Mouse (Mus musculus): ENCODE data around the gene Calcb. TPM values are rescaled to one million over a fixed set of nuclear protein-coding genes. Genes with fewer than 3 reads are reported as not detected.
"Not testable (repeated sequence)": the region's sequence is repeated elsewhere in the genome, so short reads cannot be mapped to it uniquely, and the experiment has no call there.

Calcb gene
- polyA plus RNA-seq, 1 experiment: not detected

DNA sequence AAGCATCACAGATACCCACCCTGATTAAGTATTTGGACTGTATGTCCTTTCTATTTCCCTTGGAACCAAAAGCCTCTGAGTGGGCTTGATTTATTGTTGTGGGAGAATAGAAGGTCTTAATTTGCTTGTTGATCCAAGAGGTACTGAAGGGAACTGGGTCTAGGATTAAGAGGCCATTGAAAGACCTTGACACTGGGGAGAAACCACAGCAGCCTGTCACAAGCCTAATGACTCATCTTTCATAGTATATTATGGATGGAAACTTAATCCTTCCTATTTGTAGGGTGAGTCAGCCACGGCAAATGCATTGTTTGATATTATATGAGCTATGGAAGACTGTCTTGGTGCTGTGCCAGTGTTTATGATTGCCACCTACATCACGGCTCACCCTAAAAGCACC, 8.0 kb upstream of the Calcb start:
- no peak for DNase-seq
- Histone ChIP-seq H3K4me1 (ENCODE audit: control insufficient read depth, insufficient read depth, low read length) (no peaks in the 10 kb centered on the region), H3K4me3 (ENCODE audit: insufficient read depth, low read depth, low read length) (no peak overlapping the region), H3K36me3 (ENCODE audit: control insufficient read depth, insufficient read depth, low read length) (no peaks in the 10 kb centered on the region), H3K27ac (ENCODE audit: insufficient read depth, low read depth, low read length) (no peak overlapping the region), H3K27me3 (replicated peaks; ENCODE audit: control insufficient read depth, insufficient read depth, low read length) (no peaks in the 10 kb centered on the region)
- 72% methylated on average over 2 of the region's 2 CpGs for WGBS
- TF ChIP-seq POLR2A (IDR thresholded peaks at IDR 0.05; ENCODE audit: low read depth, low read length): no peak
- no peak for TF ChIP-seq CTCF (conservative IDR thresholded peaks at IDR 0.05; ENCODE audit: insufficient read depth, insufficient read length, low read depth, low read length)

GRCm38 (mm10) chr7:114712523-114712922, 5.9 kb upstream of the Calcb start:
- H3K4me3 ChIP-seq (ENCODE audit: insufficient read depth, low read depth, low read length): no peak overlapping the region
- no peak for DNase-seq
- no peaks in the 10 kb centered on the region for H3K4me1 ChIP-seq (ENCODE audit: control insufficient read depth, insufficient read depth, low read length)
- TF ChIP-seq POLR2A (IDR thresholded peaks at IDR 0.05; ENCODE audit: low read depth, low read length) (no peak), CTCF (conservative IDR thresholded peaks at IDR 0.05; ENCODE audit: insufficient read depth, insufficient read length, low read depth, low read length) (no peak)
- WGBS: 77% methylated on average over 1 of the region's 1 CpGs
- no peaks in the 10 kb centered on the region for H3K27me3 ChIP-seq (replicated peaks; ENCODE audit: control insufficient read depth, insufficient read depth, low read length)
- H3K27ac ChIP-seq (ENCODE audit: insufficient read depth, low read depth, low read length): no peak overlapping the region
- H3K36me3 ChIP-seq (ENCODE audit: control insufficient read depth, insufficient read depth, low read length): no peaks in the 10 kb centered on the region

DNA sequence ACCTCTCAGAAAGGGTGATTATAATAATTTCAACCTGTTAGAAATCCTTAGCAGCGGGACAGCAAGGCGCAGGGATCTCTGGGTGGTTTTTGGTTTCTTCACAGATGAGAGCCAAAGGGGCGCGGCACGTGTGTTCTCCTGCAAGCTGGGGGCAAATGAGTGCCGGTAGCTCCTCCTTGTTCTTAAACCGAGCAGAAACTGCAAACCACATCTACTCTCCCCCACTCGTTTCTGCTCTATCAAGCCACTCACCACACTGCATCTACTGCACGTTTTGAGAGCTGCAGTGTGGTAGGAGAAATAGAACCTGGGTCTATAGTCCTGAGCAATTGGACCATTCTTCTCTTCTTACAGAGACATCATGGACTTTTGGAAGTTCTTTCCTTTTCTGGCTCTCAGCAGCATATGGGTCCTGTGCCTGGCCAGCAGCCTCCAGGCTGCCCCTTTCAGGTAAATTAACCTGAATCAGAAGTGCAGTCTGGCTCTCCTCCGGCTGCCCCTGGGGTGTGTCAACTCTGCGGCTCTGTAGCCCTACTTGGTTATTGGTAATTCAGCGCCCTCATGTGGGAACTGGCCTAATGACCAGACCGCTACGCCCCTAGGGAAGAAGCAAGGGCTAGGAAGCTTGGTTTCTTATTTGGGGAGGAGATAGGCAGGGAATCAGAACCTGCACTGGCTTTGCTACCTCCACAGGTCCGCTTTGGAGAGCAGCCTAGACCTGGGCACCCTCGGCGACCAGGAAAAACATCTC, 1.1 kb downstream of the Calcb start:
- 6% methylated on average over 17 of the region's 17 CpGs for WGBS
- no peaks in the 10 kb centered on the region for H3K4me1 ChIP-seq (ENCODE audit: control insufficient read depth, insufficient read depth, low read length)
- no peak overlapping the region for H3K27ac ChIP-seq (ENCODE audit: insufficient read depth, low read depth, low read length)
- H3K36me3 ChIP-seq (ENCODE audit: control insufficient read depth, insufficient read depth, low read length): no peaks in the 10 kb centered on the region
- DNase-seq: peak; percentile 14
- TF ChIP-seq POLR2A (IDR thresholded peaks at IDR 0.05; ENCODE audit: low read depth, low read length): no peak
- TF ChIP-seq CTCF (conservative IDR thresholded peaks at IDR 0.05; ENCODE audit: insufficient read depth, insufficient read length, low read depth, low read length): peak; percentile 47
- H3K4me3 ChIP-seq (ENCODE audit: insufficient read depth, low read depth, low read length): no peak overlapping the region
- no peaks in the 10 kb centered on the region for H3K27me3 ChIP-seq (replicated peaks; ENCODE audit: control insufficient read depth, insufficient read depth, low read length)

GRCm38 (mm10) chr7:114729696-114730095, 11.3 kb downstream of the Calcb start:
- TF ChIP-seq CTCF (conservative IDR thresholded peaks at IDR 0.05; ENCODE audit: insufficient read depth, insufficient read length, low read depth, low read length): peak; percentile 40
- 64% methylated on average over 4 of the region's 4 CpGs for WGBS
- H3K4me3 ChIP-seq (ENCODE audit: insufficient read depth, low read depth, low read length); H3K36me3 ChIP-seq (ENCODE audit: control insufficient read depth, insufficient read depth, low read length); H3K4me1 ChIP-seq (ENCODE audit: control insufficient read depth, insufficient read depth, low read length); H3K27ac ChIP-seq (ENCODE audit: insufficient read depth, low read depth, low read length); H3K27me3 ChIP-seq (replicated peaks; ENCODE audit: control insufficient read depth, insufficient read depth, low read length): not testable (repeated sequence)
- peak; percentile 3 for DNase-seq

DNA sequence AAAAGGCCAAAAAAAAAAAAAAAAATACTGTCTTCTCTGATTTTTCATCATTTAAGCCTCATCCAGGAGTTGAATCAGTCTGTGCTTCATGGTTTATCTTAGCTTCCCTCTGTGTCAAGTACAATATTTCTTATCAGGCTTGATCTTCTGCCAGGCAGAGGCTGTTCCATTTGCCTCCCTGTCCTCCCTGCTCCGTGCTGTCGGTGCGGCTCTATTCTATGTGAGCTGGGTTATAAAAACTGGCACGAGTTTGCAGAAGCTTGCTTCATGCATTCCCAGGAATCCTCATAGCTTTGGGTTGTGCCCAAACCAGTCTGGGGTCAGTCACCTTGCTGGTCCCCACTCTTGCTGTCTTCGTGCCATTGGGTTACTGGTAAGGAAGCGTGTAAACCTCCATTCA, 12.7 kb downstream of the Calcb start:
- Histone ChIP-seq H3K4me3 (ENCODE audit: insufficient read depth, low read depth, low read length) (no peak overlapping the region), H3K36me3 (ENCODE audit: control insufficient read depth, insufficient read depth, low read length) (no peaks in the 10 kb centered on the region), H3K4me1 (ENCODE audit: control insufficient read depth, insufficient read depth, low read length) (no peaks in the 10 kb centered on the region; the same call in 1 of the 2 replicates), H3K27me3 (replicated peaks; ENCODE audit: control insufficient read depth, insufficient read depth, low read length) (no peaks in the 10 kb centered on the region), H3K27ac (ENCODE audit: insufficient read depth, low read depth, low read length) (no peak overlapping the region)
- TF ChIP-seq CTCF (conservative IDR thresholded peaks at IDR 0.05; ENCODE audit: insufficient read depth, insufficient read length, low read depth, low read length): no peak
- 79% methylated on average over 6 of the region's 6 CpGs for WGBS
- DNase-seq: no peak

DNA sequence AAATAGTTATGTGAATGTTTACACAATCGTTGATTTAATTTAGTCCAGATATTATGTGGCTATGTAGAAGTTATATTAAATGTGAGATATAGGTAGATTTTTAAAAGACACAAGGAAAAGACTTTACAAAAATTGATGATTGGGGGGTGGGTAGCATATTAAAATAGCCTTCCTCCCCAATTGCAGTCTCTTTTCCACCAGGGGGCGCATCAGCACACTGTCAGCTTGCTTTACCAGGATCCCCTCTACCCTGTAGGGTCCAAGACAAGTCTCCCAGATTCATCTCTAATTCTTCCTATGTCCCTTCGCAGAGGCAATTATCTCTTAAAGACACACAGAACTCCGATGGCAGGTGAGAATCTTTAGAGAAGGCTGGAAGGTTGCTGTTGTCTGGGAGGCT, 13.3 kb downstream of the Calcb start:
- not testable (repeated sequence) for H3K4me3 ChIP-seq (ENCODE audit: insufficient read depth, low read depth, low read length); H3K27ac ChIP-seq (ENCODE audit: insufficient read depth, low read depth, low read length); H3K27me3 ChIP-seq (replicated peaks; ENCODE audit: control insufficient read depth, insufficient read depth, low read length); H3K36me3 ChIP-seq (ENCODE audit: control insufficient read depth, insufficient read depth, low read length); H3K4me1 ChIP-seq (ENCODE audit: control insufficient read depth, insufficient read depth, low read length)
- peak; percentile 51 for TF ChIP-seq CTCF (conservative IDR thresholded peaks at IDR 0.05; ENCODE audit: insufficient read depth, insufficient read length, low read depth, low read length)
- peak; percentile 4 for DNase-seq
- WGBS: 40% methylated on average over 4 of the region's 4 CpGs

GRCm38 (mm10) chr7:114736256-114736655, 17.8 kb downstream of the Calcb start:
- no peak for TF ChIP-seq POLR2A (IDR thresholded peaks at IDR 0.05; ENCODE audit: low read depth, low read length)
- no peak for TF ChIP-seq CTCF (conservative IDR thresholded peaks at IDR 0.05; ENCODE audit: insufficient read depth, insufficient read length, low read depth, low read length)
- H3K27me3 ChIP-seq (replicated peaks; ENCODE audit: control insufficient read depth, insufficient read depth, low read length): no peaks in the 10 kb centered on the region
- H3K27ac ChIP-seq (ENCODE audit: insufficient read depth, low read depth, low read length): no peak overlapping the region
- no peaks in the 10 kb centered on the region for H3K36me3 ChIP-seq (ENCODE audit: control insufficient read depth, insufficient read depth, low read length)
- no peak overlapping the region for H3K4me3 ChIP-seq (ENCODE audit: insufficient read depth, low read depth, low read length)
- H3K4me1 ChIP-seq (ENCODE audit: control insufficient read depth, insufficient read depth, low read length): no peaks in the 10 kb centered on the region; the same call in 1 of the 2 replicates
- 90% methylated on average over 5 of the region's 5 CpGs for WGBS
- no peak for DNase-seq

Data from kidney, adult 2 months (tissue).